9 mouse cellular contexts compared by ENCODE assay signal in the genomic region with DNA sequence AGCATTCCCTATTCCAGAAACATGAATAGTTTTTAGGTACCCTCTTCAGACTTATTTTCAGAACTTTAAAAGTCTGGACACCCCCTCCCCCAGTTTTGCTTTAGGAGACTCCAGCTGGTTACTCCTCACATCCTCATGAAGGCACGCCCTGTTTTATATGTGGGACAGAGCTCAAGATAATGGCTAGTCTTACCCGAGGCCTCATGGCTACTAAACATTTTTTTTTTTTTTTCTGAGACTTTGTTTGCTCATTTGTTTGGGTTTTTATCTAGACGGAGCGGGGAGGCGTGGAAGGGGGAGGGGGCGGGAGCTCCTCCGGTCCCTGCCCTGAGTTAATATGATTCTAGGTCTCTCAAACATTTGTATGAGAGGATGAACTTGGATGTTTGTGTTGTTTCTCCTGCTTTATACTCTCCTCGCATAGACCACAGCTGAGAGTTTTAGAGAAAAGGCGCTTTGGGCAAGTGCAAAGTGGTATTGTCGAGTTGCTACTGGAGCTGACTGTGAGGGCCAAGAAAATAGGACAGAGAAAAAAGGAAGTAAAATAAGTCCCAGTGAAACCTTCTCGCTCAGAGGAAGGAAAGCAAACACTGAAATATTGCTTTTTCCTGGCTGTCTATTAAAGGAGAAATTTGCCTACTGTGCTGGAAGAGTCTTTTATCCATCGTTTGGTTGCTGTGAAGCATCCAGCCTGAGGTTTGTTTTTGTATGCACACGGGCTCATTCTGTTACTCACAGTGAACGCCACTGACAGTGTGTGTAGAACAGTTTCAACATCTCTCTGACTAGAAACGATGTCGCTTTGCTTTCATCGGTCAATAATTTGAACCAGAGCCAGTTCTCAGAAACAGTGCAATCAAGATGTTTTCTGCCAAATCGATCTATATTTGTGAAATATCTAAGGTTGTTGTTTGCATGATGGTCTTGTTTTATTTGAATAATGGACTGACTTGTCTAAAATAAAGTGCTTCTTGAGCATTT. TPM values are rescaled to one million over a fixed set of nuclear protein-coding genes. Genes with fewer than 3 reads are reported as not detected.
A peak's percentile ranks its signal among the peaks of the same experiment; 100 is the strongest.
DNase-seq lines count a peak whose midpoint lies in the region; ATAC-seq and TF ChIP-seq lines count a peak whose summit lies in the region.
"Had no signal": no experiment of that assay in that cellular context is flagged by ENCODE, and none has a peak within 500 bp of the region (broad histone marks: within the 10 kb centered on the region; RNA-seq: fewer than 3 reads in every experiment).

No protein-coding gene starts in this region.

- no peak overlapping the region for H3K9ac ChIP-seq in kidney, embryonic 14.5 days (ENCODE audit: low read depth, low read length)
- H3K9ac ChIP-seq in hindbrain, embryonic 12.5 days = no peak overlapping the region
- no peak overlapping the region for H3K9ac ChIP-seq in midbrain, embryonic 11.5 days (ENCODE audit: low read length)
- H3K9ac ChIP-seq: limb, embryonic 13.5 days had no signal

- no peak for ATAC-seq in kidney, embryonic 14.5 days (ENCODE audit: low FRiP score, low TSS enrichment)
- ATAC-seq in hindbrain, embryonic 12.5 days (ENCODE audit: low FRiP score) = no peak
- no peak; the same call in 1 of the 2 replicates for ATAC-seq in midbrain, embryonic 11.5 days (ENCODE audit: low FRiP score)

- TF ChIP-seq POLR2A in cortical plate, adult 2 months (IDR thresholded peaks at IDR 0.05; ENCODE audit: extremely low read depth, insufficient read depth, low read length) = no peak
- no peak for TF ChIP-seq POLR2A in thymus, adult 2 months (IDR thresholded peaks at IDR 0.05; ENCODE audit: control insufficient read depth, extremely low read depth, insufficient read depth, low read length, poor library complexity)

- H3K4me2 ChIP-seq in kidney, embryonic 14.5 days (replicated peaks; ENCODE audit: low read depth, low read length) = peak overlapping the region; percentile 24; the same call in 1 of the 2 replicates
- peak overlapping the region; percentile 19; the same call in 1 of the 2 replicates for H3K4me2 ChIP-seq in hindbrain, embryonic 12.5 days (replicated peaks)
- peak overlapping the region; percentile 6; the same call in 1 of the 2 replicates for H3K4me2 ChIP-seq in midbrain, embryonic 11.5 days
- H3K4me2 ChIP-seq: limb, embryonic 13.5 days had no signal

- TF ChIP-seq CTCF in cortical plate, adult 2 months (IDR thresholded peaks at IDR 0.05; ENCODE audit: extremely low read depth, insufficient read depth, low read length) = no peak
- no peak for TF ChIP-seq CTCF in thymus, adult 2 months (IDR thresholded peaks at IDR 0.05; ENCODE audit: borderline replicate concordance, control insufficient read depth, extremely low read depth, insufficient read depth, low read length, poor library complexity)

- DNase-seq in kidney, adult 11 months = no peak
- peak; percentile 86 for DNase-seq in midbrain, embryonic 11.5 days (ENCODE audit: low spot score, missing footprints)
- DNase-seq in gastrocnemius, postnatal 14 days = no peak
- DNase-seq in thymus, adult 2 months = no peak
- no peak for DNase-seq in cerebellum, adult 11 months

- intact Hi-C loops in gastrocnemius, postnatal 14 days (cut with DNase I; ENCODE audit: low total_unique reads) = no loop called here

- no peaks in the 10 kb centered on the region for H3K9me3 ChIP-seq in kidney, embryonic 14.5 days (ENCODE audit: control insufficient read depth, low read length)
- H3K9me3 ChIP-seq in hindbrain, embryonic 12.5 days (replicated peaks) = no peaks in the 10 kb centered on the region
- H3K9me3 ChIP-seq in midbrain, embryonic 11.5 days (ENCODE audit: control insufficient read depth, low read length) = no peaks in the 10 kb centered on the region
- H3K9me3 ChIP-seq: limb, embryonic 13.5 days had no signal

- H3K36me3 ChIP-seq in kidney, embryonic 14.5 days (ENCODE audit: control insufficient read depth, insufficient read depth, low read length) = no peaks in the 10 kb centered on the region
- no peaks in the 10 kb centered on the region for H3K36me3 ChIP-seq in hindbrain, embryonic 12.5 days
- no peaks in the 10 kb centered on the region for H3K36me3 ChIP-seq in midbrain, embryonic 11.5 days (ENCODE audit: control insufficient read depth, insufficient read depth, low read length)
- H3K36me3 ChIP-seq in thymus, adult 2 months (ENCODE audit: control insufficient read depth, insufficient read depth, low read length) = no peaks in the 10 kb centered on the region
- H3K36me3 ChIP-seq: limb, embryonic 13.5 days had no signal

- H3K27ac ChIP-seq in kidney, embryonic 14.5 days (ENCODE audit: low read depth, low read length) = no peak overlapping the region
- peak overlapping the region; percentile 87 for H3K27ac ChIP-seq in cortical plate, adult 2 months (ENCODE audit: insufficient read depth, low read length)
- H3K27ac ChIP-seq in hindbrain, embryonic 12.5 days = no peak overlapping the region
- no peak overlapping the region for H3K27ac ChIP-seq in midbrain, embryonic 11.5 days (ENCODE audit: low read depth, low read length)
- no peak overlapping the region for H3K27ac ChIP-seq in thymus, adult 2 months (ENCODE audit: control insufficient read depth, insufficient read depth, low read length)
- H3K27ac ChIP-seq: limb, embryonic 13.5 days had no signal

- no peak overlapping the region for H3K4me3 ChIP-seq in kidney, embryonic 14.5 days (ENCODE audit: low read length)
- no peak overlapping the region for H3K4me3 ChIP-seq in cortical plate, adult 2 months (ENCODE audit: insufficient read depth, low read length)
- no peak overlapping the region for H3K4me3 ChIP-seq in hindbrain, embryonic 12.5 days
- no peak overlapping the region for H3K4me3 ChIP-seq in midbrain, embryonic 11.5 days (ENCODE audit: low read depth, low read length)
- no peak overlapping the region for H3K4me3 ChIP-seq in thymus, adult 2 months (ENCODE audit: control insufficient read depth, insufficient read depth, low read length)
- H3K4me3 ChIP-seq: limb, embryonic 13.5 days had no signal

- H3K4me1 ChIP-seq in kidney, embryonic 14.5 days (ENCODE audit: control insufficient read depth, insufficient read depth, low read length) = no peaks in the 10 kb centered on the region
- H3K4me1 ChIP-seq in cortical plate, adult 2 months (ENCODE audit: control insufficient read depth, insufficient read depth, low read length) = peaks cover 3% of the 10 kb centered on the region; the same call in 1 of the 2 replicates
- 0 out of 2 replicates have a peak, but pooled peaks cover 5% of the 10 kb centered on the region for H3K4me1 ChIP-seq in hindbrain, embryonic 12.5 days
- H3K4me1 ChIP-seq in midbrain, embryonic 11.5 days (ENCODE audit: control insufficient read depth, insufficient read depth, low read length) = no peaks in the 10 kb centered on the region
- no peaks in the 10 kb centered on the region for H3K4me1 ChIP-seq in thymus, adult 2 months (replicated peaks; ENCODE audit: control insufficient read depth, insufficient read depth, low read length)

- H3K27me3 ChIP-seq in kidney, embryonic 14.5 days (ENCODE audit: control insufficient read depth, insufficient read depth, low read length) = no peaks in the 10 kb centered on the region
- H3K27me3 ChIP-seq in hindbrain, embryonic 12.5 days = no peaks in the 10 kb centered on the region
- H3K27me3 ChIP-seq in midbrain, embryonic 11.5 days (ENCODE audit: control insufficient read depth, insufficient read depth, low read length) = no peaks in the 10 kb centered on the region
- no peaks in the 10 kb centered on the region for H3K27me3 ChIP-seq in thymus, adult 2 months (ENCODE audit: control insufficient read depth, insufficient read depth, low read length)
- H3K27me3 ChIP-seq: limb, embryonic 13.5 days had no signal

- 59% methylated on average over 18 of the region's 18 CpGs for WGBS in kidney, embryonic 14.5 days
- 46% methylated on average over 18 of the region's 18 CpGs for WGBS in hindbrain, embryonic 12.5 days
- 55% methylated on average over 18 of the region's 18 CpGs for WGBS in midbrain, embryonic 11.5 days
- WGBS in thymus, adult 2 months = 60% methylated on average over 18 of the region's 18 CpGs

RNA-seq across cellular contexts. Expression of gene Arhgap5, which starts 29.5 kb away (rescaled TPM):
- 55.9 and 56.3 TPM in 2 replicates for polyA plus RNA-seq in kidney, embryonic 14.5 days (2014; fragmentation: Nextera tagmentation; extraction: Ambion mirVana)
- polyA plus RNA-seq in cortical plate, adult 2 months (2012; rRNA removed) = 50.5 and 52.6 TPM in 2 replicates
- polyA plus RNA-seq in hindbrain, embryonic 12.5 days (2016; fragmentation: Nextera tagmentation; extraction: Ambion mirVana) = 56.0 and 58.3 TPM in 2 replicates
- polyA plus RNA-seq in midbrain, embryonic 11.5 days (2014; fragmentation: Nextera tagmentation; extraction: Ambion mirVana) = 55.7 and 63.1 TPM in 2 replicates
- 10 to 100 TPM; 29.6 to 30.0 TPM for total RNA-seq in gastrocnemius, postnatal 14 days (2021)
- 0.80 and 1.3 TPM in 2 replicates for polyA plus RNA-seq in thymus, adult 2 months (2012; rRNA removed)

Comparison
In these comparisons a context has a peak if more than half of its experiments do, and no peak if none do; other contexts are left out.
1. RNA of gene Arhgap5, which starts 29.5 kb away (polyA plus RNA-seq): 55.9 to 56.3 TPM in kidney, embryonic 14.5 days, 56.0 to 58.3 TPM in hindbrain, embryonic 12.5 days, 55.7 to 63.1 TPM in midbrain, embryonic 11.5 days and 50.5 to 52.6 TPM in cortical plate, adult 2 months; 0.80 to 1.3 TPM in thymus, adult 2 months; every median in the first group is over 10 times any median in the second.
2. Peak in every context shown above with its lines, with median percentiles within 50 percentile points of each other: H3K4me2 ChIP-seq.